Mouse (Mus musculus) midbrain, embryonic 12.5 days (tissue): ENCODE measurements around the gene 1700067P10Rik. TPM values are rescaled to one million over a fixed set of nuclear protein-coding genes. Genes with fewer than 3 reads are reported as not detected.

Experiments
- ATAC-seq: fragments of 200-750 bp; cut with Nextera tagmentation; 2 replicates; pipeline ENCODE4 v1.8.0; 2017; ENCODE audit warnings: low read depth, moderate TSS enrichment, moderate library complexity; ENCODE audit not compliant: low FRiP score
- H3K27ac ChIP-seq: fragments of 300-500 bp; sonication (generic); replicated peaks from 2 replicates; pipeline ENCODE4 v1.5.1; 2016; ENCODE audit warnings: mild to moderate bottlenecking
- H3K27me3 ChIP-seq: fragments of 300-500 bp; sonication (generic); 2 replicates; pipeline ENCODE4 v1.6.1; 2016; ENCODE audit warnings: mild to moderate bottlenecking
- H3K36me3 ChIP-seq: fragments of 300-500 bp; sonication (generic); 2 replicates; pipeline ENCODE4 v1.6.1; 2016
- H3K4me1 ChIP-seq: fragments of 300-500 bp; sonication (generic); 2 replicates; pipeline ENCODE4 v1.6.1; 2016
- H3K4me2 ChIP-seq: fragments of 300-500 bp; sonication (generic); replicated peaks from 2 replicates; pipeline ENCODE4 v1.6.1; 2016; ENCODE audit warnings: mild to moderate bottlenecking, moderate library complexity
- H3K4me3 ChIP-seq: fragments of 300-500 bp; sonication (generic); 2 replicates; pipeline ENCODE4 v1.5.1; 2016; ENCODE audit warnings: mild to moderate bottlenecking
- H3K9ac ChIP-seq: fragments of 300-500 bp; sonication (generic); replicated peaks from 2 replicates; pipeline ENCODE4 v1.6.1; 2016; ENCODE audit warnings: mild to moderate bottlenecking, moderate library complexity
- H3K9me3 ChIP-seq: fragments of 300-500 bp; sonication (generic); 2 replicates; pipeline ENCODE4 v1.6.1; 2016; ENCODE audit warnings: mild to moderate bottlenecking
- WGBS: fragments of 180-500 bp; shearing (Covaris S2); methylation state at CpG from one replicate; pipeline ENCODE4 v1.1.7; 2016; 5-methylcytosine and 5-hydroxymethylcytosine counted together
- polyA plus RNA-seq: library from polyadenylated mRNA; unstranded; fragments of >200 nt; fragmentation: Nextera tagmentation; extraction: Ambion mirVana; gene quantifications from 2 replicates; pipeline ENCODE4 v1.2.1, GENCODE M21; 2016

1700067P10Rik gene
- polyA plus RNA-seq = not detected in 2 replicates

- no peak for ATAC-seq
- Histone ChIP-seq H3K4me3 (no peak within 1 kb of the TSS), H3K36me3 (no peaks in the 10 kb centered on the region), H3K9ac (no peak within 1 kb of the TSS), H3K27me3 (peaks cover 7% of the 10 kb centered on the region), H3K27ac (no peak within 1 kb of the TSS), H3K9me3 (0 out of 2 replicates have a peak, but pooled peaks cover 4% of the 10 kb centered on the region), H3K4me2 (no peak within 1 kb of the TSS), H3K4me1 (peaks cover 4% of the 10 kb centered on the region)
Measured at GRCm38 (mm10) chr17:48089019-48089418, at the start of gene 1700067P10Rik. Gene 1700067P10Rik (plus strand): TSS chr17:48089319.

GRCm38 (mm10) chr17:48041351-48042287 lies 47.5 kb upstream of the 1700067P10Rik start:
- Histone ChIP-seq H3K9ac (no peak overlapping the region), H3K9me3 (no peaks in the 10 kb centered on the region), H3K27me3 (peaks cover 28% of the 10 kb centered on the region), H3K4me2 (peak overlapping the region; percentile 42), H3K27ac (peak overlapping the region; percentile 81), H3K36me3 (no peaks in the 10 kb centered on the region), H3K4me1 (peaks cover 22% of the 10 kb centered on the region), H3K4me3 (peak overlapping the region; percentile 16; the same call in 1 of the 2 replicates)
- 2% methylated on average over 29 of the region's 29 CpGs for WGBS
- ATAC-seq = peak; percentile 74

- H3K27ac ChIP-seq = no peak overlapping the region
- no peaks in the 10 kb centered on the region for H3K9me3 ChIP-seq
- H3K9ac ChIP-seq = no peak overlapping the region
- peaks cover 22% of the 10 kb centered on the region for H3K4me1 ChIP-seq
- ATAC-seq = no peak
- H3K4me2 ChIP-seq = no peak overlapping the region
- no peaks in the 10 kb centered on the region for H3K36me3 ChIP-seq
- H3K4me3 ChIP-seq = no peak overlapping the region
- 80% methylated on average over 5 of the region's 5 CpGs for WGBS
- peaks cover 25% of the 10 kb centered on the region for H3K27me3 ChIP-seq
Measured at GRCm38 (mm10) chr17:48043154-48043880, 45.8 kb upstream of the 1700067P10Rik start.

GRCm38 (mm10) chr17:48045631-48046030 lies 43.5 kb upstream of the 1700067P10Rik start:
- Histone ChIP-seq H3K27ac (no peak overlapping the region), H3K4me2 (no peak overlapping the region), H3K36me3 (no peaks in the 10 kb centered on the region), H3K9me3 (no peaks in the 10 kb centered on the region), H3K4me3 (no peak overlapping the region), H3K27me3 (peaks cover 19% of the 10 kb centered on the region; the same call in 1 of the 2 replicates), H3K4me1 (peaks cover 9% of the 10 kb centered on the region), H3K9ac (no peak overlapping the region)
- 36% methylated on average over 4 of the region's 4 CpGs for WGBS
- no peak for ATAC-seq

GRCm38 (mm10) chr17:48051638-48052337 lies 37.3 kb upstream of the 1700067P10Rik start:
- H3K27me3 ChIP-seq = peaks cover 30% of the 10 kb centered on the region
- H3K9ac ChIP-seq = no peak overlapping the region
- H3K4me2 ChIP-seq = no peak overlapping the region
- no peak for ATAC-seq
- H3K36me3 ChIP-seq = no peaks in the 10 kb centered on the region
- H3K9me3 ChIP-seq = no peaks in the 10 kb centered on the region
- 80% methylated on average over 5 of the region's 5 CpGs for WGBS
- H3K27ac ChIP-seq = no peak overlapping the region
- no peak overlapping the region for H3K4me3 ChIP-seq
- peaks cover 13% of the 10 kb centered on the region for H3K4me1 ChIP-seq

- H3K4me1 ChIP-seq = peaks cover 20% of the 10 kb centered on the region
- ATAC-seq = no peak
- H3K4me3 ChIP-seq = no peak overlapping the region
- 81% methylated on average over 10 of the region's 10 CpGs for WGBS
- H3K27me3 ChIP-seq = peaks cover 36% of the 10 kb centered on the region
- H3K4me2 ChIP-seq = no peak overlapping the region
- H3K27ac ChIP-seq = no peak overlapping the region
- no peaks in the 10 kb centered on the region for H3K36me3 ChIP-seq
- H3K9ac ChIP-seq = no peak overlapping the region
- H3K9me3 ChIP-seq = no peaks in the 10 kb centered on the region
Measured at GRCm38 (mm10) chr17:48052338-48053067, 36.6 kb upstream of the 1700067P10Rik start.

- WGBS = 78% methylated on average over 2 of the region's 2 CpGs
- no peak for ATAC-seq
- Histone ChIP-seq H3K27me3 (peaks cover 35% of the 10 kb centered on the region), H3K4me1 (peaks cover 30% of the 10 kb centered on the region), H3K9me3 (no peaks in the 10 kb centered on the region), H3K9ac (no peak overlapping the region), H3K4me2 (no peak overlapping the region), H3K27ac (no peak overlapping the region), H3K36me3 (no peaks in the 10 kb centered on the region), H3K4me3 (no peak overlapping the region)
Measured at GRCm38 (mm10) chr17:48053646-48054045, 35.5 kb upstream of the 1700067P10Rik start.

GRCm38 (mm10) chr17:48055076-48055816 lies 33.9 kb upstream of the 1700067P10Rik start:
- H3K9ac ChIP-seq = 0 out of 2 replicates have a peak overlapping the region, but pooled peaks have one; percentile 37
- no peak overlapping the region for H3K4me3 ChIP-seq
- 0 out of 2 replicates have a peak, but pooled peaks have one; percentile 42 for ATAC-seq
- H3K36me3 ChIP-seq = no peaks in the 10 kb centered on the region
- H3K4me1 ChIP-seq = peaks cover 30% of the 10 kb centered on the region
- peaks cover 40% of the 10 kb centered on the region for H3K27me3 ChIP-seq
- peak overlapping the region; percentile 70 for H3K27ac ChIP-seq
- WGBS = 30% methylated on average over 19 of the region's 20 CpGs
- peak overlapping the region; percentile 35 for H3K4me2 ChIP-seq
- H3K9me3 ChIP-seq = no peaks in the 10 kb centered on the region

- peak overlapping the region; percentile 26 for H3K4me2 ChIP-seq
- H3K27me3 ChIP-seq = peaks cover 32% of the 10 kb centered on the region
Measured at GRCm38 (mm10) chr17:48057382-48057781, 31.7 kb upstream of the 1700067P10Rik start.

GRCm38 (mm10) chr17:48064196-48064843 lies 24.8 kb upstream of the 1700067P10Rik start:
- 37% methylated on average over 10 of the region's 10 CpGs for WGBS
- H3K27ac ChIP-seq = no peak overlapping the region

More at GRCm38 (mm10) chr17:48057382-48057781, 31.7 kb upstream of the 1700067P10Rik start:
- Histone ChIP-seq H3K36me3 (no peaks in the 10 kb centered on the region), H3K4me1 (peaks cover 30% of the 10 kb centered on the region), H3K4me3 (no peak overlapping the region), H3K9me3 (no peaks in the 10 kb centered on the region), H3K9ac (no peak overlapping the region), H3K27ac (peak overlapping the region; percentile 22)
- ATAC-seq = 0 out of 2 replicates have a peak, but pooled peaks have one; percentile 10
- WGBS = under 1% methylated on average over 12 of the region's 12 CpGs

More at GRCm38 (mm10) chr17:48064196-48064843, 24.8 kb upstream of the 1700067P10Rik start:
- Histone ChIP-seq H3K27me3 (peaks cover 12% of the 10 kb centered on the region), H3K4me1 (peaks cover 20% of the 10 kb centered on the region), H3K4me2 (no peak overlapping the region), H3K36me3 (no peaks in the 10 kb centered on the region), H3K4me3 (no peak overlapping the region), H3K9me3 (no peaks in the 10 kb centered on the region), H3K9ac (no peak overlapping the region)
- no peak for ATAC-seq
